Mouse (Mus musculus) fibroblast of lung, adult 2 months (primary cell): ENCODE results near the gene Serpina1f.
"Not testable (repeated sequence)": the region's sequence is repeated elsewhere in the genome, so short reads cannot be mapped to it uniquely, and the experiment has no call there.

Experiments
- DNase-seq: peaks from one replicate; pipeline ENCODE4 v3.0.0-alpha.2; 2011; ENCODE audit warnings: low read depth

Serpina1f gene

DNA sequence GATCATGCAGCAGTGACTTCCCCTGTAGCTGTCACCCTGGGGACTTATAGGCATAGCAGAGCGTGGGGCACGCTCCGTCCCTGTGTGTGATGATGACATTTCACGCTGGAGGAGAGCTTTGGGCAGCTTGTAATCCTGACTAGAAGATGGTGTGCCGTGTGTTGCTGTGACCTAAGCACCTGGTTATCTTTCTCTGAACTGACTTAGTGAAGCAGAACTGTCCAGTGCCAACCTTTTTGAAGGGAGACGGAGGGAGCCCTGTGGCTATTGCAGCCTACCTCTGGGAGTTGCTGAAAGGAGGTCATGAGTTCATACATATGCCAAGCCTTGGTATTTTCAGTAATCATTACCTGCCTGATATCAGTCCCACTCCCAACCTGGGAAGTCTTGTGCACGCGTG, at the start of gene Serpina1f:
Gene Serpina1f, minus strand, starts transcription at position 101 of the 400 bp plus-strand sequence.
- DNase-seq = no peak

DNA sequence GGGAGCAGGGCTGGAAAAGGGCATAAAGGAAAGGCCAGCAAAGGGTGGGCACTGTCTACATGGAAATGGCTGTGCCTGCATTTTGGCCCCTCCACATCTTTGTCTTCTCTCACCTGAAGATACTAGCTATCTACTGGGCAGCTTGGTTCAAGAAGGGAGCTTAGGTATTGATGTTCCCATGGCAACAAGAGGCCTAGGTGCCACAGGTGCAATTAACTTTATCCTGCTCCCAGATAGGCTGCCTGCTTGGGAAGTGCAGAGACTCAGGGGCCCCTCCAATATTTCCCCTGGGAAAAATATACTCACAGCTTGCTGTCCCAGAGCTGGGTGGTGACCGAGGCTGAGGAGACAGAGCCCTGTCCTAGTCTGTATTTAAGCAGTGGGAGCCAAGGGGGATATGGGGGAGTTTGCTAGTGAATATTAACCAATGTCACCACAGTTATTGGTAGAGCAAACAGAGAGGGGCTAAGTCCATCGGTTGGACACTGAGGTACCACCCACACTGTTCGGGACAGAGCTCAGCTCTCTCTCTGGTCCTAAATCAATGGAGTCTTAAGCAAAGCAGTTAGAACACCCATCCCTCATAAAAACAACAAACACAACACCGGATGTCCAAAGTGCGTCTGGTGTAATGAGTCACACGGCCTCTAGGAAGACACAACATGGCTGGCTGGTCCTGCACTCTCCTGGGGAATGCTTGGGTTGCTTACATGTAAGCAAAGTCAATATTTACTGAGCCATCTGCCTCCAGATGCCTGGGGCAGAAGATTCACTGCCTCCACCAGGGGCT, 42.7 kb upstream of the Serpina1f start:
- not testable (repeated sequence) for DNase-seq

DNA sequence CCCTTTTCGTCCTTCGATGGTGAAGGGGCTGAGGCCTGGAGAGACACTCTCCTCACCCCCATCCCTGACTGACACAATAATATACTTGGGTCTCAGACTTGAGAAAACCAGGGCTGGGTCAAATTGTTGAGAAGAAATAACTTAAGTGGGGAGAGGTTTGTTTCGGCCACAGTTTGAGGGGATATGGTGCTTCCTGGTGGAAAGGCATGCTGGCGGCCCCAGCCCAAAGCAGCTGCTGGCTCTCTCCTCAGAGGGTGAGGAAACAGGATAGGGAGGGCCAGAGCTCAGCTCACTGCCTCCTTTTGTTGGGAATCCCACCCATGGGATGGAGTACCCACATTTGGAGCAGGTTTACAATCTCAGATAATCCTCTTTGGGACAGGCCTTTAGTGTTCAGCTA, 40.2 kb upstream of the Serpina1f start:
- not testable (repeated sequence) for DNase-seq

DNA sequence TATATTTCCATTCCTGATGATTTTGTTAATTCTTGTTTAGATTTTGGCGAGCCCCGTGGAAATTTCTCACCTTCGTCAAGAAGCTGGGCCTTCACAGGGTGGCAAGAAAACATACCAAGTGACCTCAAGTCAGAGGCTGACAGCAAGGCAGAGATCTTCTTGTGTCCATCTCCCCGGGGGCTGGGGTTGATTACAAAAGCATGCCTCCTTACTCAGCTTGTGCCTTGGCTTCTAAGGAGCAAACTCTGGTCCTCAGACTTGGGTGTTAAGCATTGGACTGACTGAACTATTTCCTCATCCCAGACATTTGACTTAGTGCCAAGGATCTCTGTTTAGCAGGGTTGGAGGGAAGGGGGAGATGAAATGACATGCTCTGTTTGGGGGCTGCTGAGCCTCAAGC, 39.8 kb upstream of the Serpina1f start:
- DNase-seq = not testable (repeated sequence)

- DNase-seq = no peak
Measured at GRCm38 (mm10) chr12:103711537-103711936, 16.2 kb upstream of the Serpina1f start.

DNA sequence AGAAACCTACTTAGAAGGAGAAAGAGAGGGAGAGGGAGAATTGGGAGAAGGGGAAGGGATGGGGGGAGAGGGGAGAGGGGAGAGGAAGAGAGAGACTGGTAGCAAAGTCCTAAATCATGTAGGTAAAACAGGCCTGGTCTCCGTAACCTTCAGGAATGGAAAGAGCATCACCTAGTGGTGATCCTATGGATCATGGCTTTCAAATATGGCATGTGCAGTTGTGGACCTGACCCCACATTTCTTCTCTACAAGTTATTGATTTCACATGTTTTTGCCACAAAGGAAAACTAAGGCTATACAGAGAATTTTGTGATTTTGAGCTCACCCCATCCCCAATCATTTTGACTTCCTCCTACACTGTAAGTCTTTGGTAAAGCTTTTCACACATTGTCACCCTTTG, 15.1 kb upstream of the Serpina1f start:
- no peak for DNase-seq

GRCm38 (mm10) chr12:103706113-103706512, 10.8 kb upstream of the Serpina1f start:
- no peak for DNase-seq

DNA sequence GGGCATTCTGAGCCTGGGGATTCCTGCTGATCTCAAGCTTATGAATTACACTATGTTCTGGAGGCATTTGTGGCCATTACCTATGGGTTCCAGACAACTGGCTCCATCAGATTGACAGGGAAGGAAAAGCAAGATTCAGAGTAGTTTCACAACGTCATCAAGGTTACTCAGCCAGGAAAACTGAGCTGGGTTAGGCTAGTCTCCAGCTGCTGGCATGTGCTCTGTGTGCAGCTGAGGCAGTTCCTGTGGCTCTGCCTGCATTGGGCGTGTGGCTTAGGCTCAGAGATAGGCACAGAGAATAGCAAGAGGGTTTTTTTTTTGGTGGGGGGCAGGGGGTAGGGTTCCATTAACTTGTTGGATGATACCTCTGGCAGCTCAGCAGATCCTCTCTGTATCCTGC, 10.2 kb upstream of the Serpina1f start:
- peak; percentile 33 for DNase-seq

GRCm38 (mm10) chr12:103700144-103700750, 4.9 kb upstream of the Serpina1f start:
- no peak for DNase-seq

DNA sequence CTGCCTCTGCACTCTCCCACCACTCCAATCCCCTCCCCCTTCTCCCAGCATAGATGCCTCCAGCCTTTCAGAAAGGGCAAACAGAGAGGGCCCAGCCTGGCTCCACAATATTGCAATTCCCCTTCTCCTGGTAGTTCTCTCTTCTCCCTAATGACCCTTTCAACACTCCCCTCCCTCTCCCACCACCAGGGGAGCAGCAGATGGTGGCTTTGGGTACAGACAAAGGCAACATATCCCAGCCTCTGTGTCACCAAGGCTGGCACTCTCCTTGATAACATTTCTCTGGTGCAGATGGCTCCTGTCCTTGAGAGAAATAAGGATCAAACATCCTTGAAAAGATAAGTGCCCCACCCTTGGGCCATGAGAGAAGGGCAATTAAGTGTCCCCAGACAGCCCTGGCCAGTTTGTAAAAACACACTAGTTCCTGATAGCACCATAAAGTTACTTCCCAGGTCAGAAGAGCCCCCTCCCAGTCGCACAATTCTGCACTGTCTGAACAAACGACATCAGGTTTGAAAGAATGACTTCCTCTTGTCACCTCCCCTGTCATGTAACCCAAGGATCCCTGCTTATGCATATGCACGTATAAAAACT, 7.0 kb downstream of the Serpina1f start:
- DNase-seq = no peak

DNA sequence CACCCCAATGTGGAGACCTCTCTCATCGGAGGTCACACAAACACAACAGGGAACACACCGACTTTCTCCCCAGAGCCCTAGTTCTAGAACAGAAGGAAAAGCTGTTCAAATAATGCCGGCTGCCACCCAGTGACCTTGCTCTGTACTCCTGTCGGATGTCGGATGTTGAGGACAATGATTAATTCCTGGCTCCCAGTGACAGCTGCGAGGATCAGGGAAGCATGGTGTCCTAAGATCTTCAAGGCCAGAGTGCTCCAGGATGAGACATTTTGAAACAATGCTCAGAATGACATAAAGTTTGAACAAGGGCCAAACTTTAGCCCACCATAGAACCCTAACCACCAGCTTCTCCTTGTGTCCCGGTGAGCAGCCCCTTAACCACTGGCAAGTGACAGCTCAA, 8.3 kb downstream of the Serpina1f start:
- DNase-seq = no peak

- no peak for DNase-seq
Measured at GRCm38 (mm10) chr12:103686050-103686449, 9.3 kb downstream of the Serpina1f start.

- no peak for DNase-seq
Measured at GRCm38 (mm10) chr12:103685386-103685785, 9.9 kb downstream of the Serpina1f start.

DNA sequence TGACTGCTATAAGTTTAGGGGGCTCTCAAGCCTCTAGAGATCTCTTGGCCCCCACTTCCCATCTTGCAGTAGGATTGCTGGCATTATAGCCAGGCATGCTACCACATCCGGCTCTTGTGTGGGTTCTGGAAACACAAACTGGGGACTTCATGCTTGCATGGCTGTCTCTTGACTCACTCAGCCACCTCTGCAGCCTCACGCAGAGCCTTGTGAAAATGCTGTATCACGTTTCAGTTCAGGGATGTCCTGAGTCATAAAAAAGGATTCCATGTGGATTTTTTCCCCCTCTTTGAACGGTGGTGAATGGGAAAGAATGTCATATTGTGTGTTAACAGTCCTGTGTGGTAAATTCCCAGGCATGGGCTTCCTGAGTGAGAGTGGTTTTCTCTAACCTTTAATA, 11.6 kb downstream of the Serpina1f start:
- DNase-seq = no peak

DNA sequence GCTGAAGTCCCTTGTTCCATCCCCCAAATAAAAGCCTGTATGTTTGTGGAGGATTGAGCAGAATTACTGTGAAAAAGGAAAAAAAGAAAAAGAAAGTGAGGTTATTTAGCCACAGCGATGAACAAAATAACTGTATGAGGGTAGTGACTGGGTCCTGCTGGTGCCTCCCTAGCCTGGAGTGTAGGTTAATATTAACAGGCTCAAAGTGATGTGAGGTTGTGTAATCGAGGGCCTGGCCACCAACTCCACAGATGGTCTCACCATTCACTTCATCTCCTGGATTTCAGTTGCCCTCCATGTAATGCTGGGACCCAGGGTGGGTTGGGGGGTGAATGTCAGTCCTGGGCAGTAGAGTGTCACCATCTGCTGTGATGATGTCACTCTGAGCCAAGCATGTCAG, 13.6 kb downstream of the Serpina1f start:
- DNase-seq = no peak

GRCm38 (mm10) chr12:103681169-103681568, 14.2 kb downstream of the Serpina1f start:
- no peak for DNase-seq

DNA sequence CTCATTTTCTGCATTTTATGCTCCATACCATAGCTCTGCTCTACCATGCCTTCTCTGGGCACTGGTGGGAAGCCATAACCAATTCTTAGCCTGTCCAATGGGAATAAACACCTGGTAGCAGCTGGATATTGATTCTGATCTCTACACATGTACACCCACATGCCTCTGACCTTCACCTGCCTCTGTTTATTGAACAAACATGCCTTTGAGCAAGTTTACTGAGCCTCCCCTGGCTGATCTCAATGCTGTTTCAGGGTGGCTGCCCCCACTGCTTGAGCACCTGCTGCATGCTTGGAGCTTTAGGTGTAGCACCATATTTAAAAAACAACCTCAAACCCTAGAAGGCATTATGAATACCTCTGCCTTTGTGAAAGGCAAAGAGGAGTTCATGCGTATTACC, 15.5 kb downstream of the Serpina1f start:
- DNase-seq = not testable (repeated sequence)

GRCm38 (mm10) chr12:103676039-103676438, 19.3 kb downstream of the Serpina1f start, which contains the start of gene Serpina16:
Gene Serpina16, minus strand, starts transcription at chr12:103676139.
- DNase-seq = no peak

GRCm38 (mm10) chr12:103673179-103673578, 22.1 kb downstream of the Serpina1f start:
- DNase-seq = peak; percentile 74

DNA sequence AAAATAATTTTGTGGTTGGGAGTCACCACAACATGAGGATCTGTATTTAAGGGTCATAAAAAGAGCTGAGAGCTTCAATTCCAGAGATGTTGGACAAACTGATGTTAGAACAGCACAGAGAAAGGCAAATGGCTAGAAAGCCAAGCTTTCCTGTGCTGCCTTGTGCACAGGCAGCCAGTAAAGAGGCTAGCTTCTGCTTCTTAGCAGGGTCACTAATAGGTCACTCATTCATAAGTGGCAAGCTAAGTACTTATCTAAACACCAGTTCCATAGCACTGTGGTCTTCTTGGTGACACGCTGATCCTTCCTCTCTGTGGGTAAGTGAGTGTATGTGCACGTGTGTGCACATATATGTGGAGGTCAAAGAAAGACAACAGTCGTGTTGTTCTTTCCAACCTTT, 23.8 kb downstream of the Serpina1f start:
- no peak for DNase-seq

- DNase-seq = no peak
Measured at GRCm38 (mm10) chr12:103670964-103671363, 24.4 kb downstream of the Serpina1f start.

- DNase-seq = no peak
Measured at GRCm38 (mm10) chr12:103670344-103670743, 25.0 kb downstream of the Serpina1f start.

- DNase-seq = no peak
Measured at GRCm38 (mm10) chr12:103665286-103665685, 30.0 kb downstream of the Serpina1f start.
